Mouse (Mus musculus) frontal cortex, adult (tissue): Measurements from ENCODE around the gene Adam8.

Experiments used
- ATAC-seq: cut with Nextera tagmentation; 2 replicates; pipeline ENCODE4 v1.9.2; 2017; ENCODE audit warnings: mild to moderate bottlenecking, moderate library complexity, mixed read lengths; ENCODE audit not compliant: low TSS enrichment

Gene Adam8

DNA sequence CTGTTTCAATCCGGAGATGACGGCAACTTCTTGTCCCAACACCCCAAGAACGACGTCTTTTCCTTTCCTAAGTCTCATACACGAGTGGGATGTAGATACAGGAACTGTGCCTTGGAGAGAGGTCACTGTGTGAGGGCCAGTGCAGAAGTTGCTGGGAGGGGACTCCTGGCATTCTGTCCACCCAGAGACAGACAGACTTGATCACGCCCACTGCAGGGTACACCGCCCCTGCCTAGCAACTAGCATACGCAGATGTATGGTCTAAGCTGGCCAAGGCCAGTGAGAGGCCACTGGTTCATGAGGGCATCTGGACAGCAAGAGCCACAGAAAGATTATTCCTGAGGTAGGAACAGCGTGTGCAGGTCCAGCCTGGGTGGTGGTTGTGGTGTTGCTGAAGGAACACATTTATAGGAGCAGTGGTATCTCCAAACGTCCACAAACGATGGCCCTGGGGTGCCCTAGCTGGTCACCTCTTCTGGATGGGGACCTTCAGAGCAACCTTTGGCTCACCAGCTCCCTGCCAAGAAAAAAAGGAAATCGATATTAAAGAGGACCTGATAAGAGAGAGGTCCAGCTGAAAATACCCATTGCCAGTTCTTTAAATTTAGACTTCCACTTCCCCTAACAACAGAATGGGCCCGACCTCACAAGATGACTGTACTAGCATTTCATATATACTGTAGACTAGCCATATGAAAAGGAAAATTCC lies 13.2 kb downstream of the Adam8 start:
- peak; percentile 44 for ATAC-seq

DNA sequence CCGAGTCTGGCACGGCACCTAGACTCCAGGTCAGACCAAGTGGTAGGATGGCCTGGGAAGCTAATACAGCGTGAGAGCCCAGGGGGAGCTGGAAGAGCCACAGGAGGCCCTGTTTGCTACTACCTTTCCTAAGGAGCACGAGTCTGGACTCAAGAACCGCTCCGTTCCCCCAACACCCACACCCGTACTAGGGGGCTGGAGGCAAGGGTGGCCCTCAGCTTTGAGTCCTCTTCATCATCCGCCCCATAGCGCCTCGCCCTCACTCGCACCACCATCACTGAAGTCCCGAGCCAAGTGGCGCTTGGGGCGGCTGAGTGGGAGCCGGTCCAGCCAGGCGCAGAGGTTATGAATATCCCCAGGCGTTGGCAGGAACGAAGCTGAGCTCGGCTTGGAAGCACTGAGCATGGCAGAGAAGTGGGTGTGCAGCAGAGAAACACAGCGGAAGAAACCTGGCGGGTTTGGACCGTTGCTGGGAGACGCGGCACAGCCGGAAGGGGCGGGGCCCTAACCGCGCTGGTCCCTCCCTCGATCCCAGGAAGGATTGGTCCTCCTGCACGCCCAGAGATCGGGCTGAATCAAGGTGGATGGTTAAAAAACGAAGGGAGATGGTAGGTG lies 14.0 kb downstream of the Adam8 start, which contains the start of gene 6430531B16Rik:
6430531B16Rik (minus strand) TSS at position 478 of the 615 bp plus-strand sequence.
- peak; percentile 98 for ATAC-seq

DNA sequence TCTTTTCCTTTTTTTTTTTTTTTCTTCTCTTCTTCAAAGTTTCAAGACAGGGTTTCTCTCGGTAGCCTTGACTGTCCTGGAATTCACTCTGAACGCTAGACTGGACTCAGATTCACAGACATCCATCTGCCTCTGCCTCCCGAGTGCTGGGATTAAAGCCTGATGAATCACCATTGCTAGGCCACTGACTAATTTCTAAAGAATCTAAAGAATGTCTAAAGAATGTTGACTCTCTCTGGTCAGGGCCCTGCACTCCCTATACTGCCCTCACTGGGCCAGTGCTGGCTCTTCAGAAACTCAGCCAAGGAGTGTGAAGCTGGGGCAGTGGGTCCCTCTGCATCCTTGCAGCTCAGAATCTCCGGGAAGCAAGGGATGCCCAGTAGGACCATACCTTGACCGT lies 16.9 kb downstream of the Adam8 start:
- no peak for ATAC-seq

DNA sequence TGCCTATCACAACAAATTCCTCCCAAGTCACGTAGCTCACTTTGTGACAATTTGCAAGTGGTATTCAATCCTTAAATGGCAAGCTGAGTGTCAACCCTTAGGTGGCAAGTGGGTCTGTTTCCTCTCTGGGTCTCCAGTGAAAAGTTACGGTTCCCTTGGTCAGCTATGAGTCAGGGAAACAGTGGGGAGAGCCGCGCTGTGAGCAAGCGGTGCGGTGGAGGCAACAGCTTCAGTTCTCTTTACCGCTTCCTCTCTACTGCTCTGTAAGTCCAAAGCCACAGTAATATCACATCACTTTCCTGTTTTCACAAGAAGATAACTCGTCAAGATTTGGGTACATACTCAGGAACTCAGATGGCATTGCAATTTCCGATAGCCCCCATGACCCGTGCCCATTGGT lies 18.1 kb downstream of the Adam8 start:
- ATAC-seq = no peak

DNA sequence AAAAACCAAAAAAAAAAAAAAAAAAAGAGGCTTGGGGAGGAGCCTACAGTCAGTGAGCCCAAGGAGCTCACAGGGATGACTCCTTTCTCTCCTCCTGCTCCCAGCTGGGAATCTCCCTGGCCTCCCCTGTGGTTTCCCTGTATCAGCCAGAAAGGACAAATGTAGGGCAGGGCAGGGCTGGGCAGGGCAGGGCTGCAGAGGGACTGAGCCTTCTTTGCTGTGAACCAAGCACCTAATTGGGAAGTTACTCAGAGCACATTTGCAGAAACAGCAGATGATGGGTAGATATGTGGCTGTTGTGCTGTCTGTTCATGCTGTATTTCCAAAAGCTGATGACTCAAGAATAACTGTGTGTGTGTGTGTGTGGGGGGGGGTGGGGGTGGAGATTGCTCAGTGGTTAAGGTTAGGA lies 19.4 kb downstream of the Adam8 start:
- ATAC-seq = no peak

- peak; percentile 39; the same call in 1 of the 2 replicates for ATAC-seq
These were observed 20.9 kb downstream of the Adam8 start for GRCm38 (mm10) chr7:139971436-139971835.

- ATAC-seq = no peak
These were observed 21.4 kb downstream of the Adam8 start for GRCm38 (mm10) chr7:139970979-139971378.

DNA sequence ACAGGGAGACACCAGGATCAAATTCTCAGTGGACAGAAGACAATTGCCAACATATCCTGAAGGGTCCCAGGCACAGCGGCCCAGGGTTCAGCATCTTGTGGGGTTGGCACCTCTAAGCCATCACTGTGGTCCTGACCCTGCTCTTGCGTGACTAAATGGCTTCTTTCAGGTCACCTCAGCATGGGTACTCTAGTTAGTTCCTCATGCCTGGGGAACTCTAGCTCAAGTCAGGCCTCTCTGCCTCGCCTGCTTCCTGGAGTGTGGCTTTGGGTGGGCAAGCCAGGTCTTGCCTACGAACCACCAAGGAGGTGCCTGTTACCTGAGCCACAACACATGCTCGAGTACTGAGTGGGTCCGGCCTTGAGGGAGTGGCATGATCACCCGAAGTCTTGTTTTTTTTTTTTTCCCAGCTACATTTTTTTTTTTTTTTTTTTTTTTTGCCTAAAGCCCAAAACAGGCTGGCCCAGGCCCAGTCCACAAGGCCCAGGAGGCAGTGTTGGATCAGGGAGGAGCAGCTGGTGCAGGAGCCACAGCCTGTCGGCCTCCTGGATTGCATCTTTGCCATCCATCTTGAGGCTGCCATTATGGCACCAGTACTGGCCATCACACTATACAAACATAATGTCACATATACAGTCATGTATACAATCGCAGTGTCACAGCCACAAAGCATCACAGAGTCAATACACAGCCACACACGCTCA lies 22.0 kb downstream of the Adam8 start:
- ATAC-seq = no peak

DNA sequence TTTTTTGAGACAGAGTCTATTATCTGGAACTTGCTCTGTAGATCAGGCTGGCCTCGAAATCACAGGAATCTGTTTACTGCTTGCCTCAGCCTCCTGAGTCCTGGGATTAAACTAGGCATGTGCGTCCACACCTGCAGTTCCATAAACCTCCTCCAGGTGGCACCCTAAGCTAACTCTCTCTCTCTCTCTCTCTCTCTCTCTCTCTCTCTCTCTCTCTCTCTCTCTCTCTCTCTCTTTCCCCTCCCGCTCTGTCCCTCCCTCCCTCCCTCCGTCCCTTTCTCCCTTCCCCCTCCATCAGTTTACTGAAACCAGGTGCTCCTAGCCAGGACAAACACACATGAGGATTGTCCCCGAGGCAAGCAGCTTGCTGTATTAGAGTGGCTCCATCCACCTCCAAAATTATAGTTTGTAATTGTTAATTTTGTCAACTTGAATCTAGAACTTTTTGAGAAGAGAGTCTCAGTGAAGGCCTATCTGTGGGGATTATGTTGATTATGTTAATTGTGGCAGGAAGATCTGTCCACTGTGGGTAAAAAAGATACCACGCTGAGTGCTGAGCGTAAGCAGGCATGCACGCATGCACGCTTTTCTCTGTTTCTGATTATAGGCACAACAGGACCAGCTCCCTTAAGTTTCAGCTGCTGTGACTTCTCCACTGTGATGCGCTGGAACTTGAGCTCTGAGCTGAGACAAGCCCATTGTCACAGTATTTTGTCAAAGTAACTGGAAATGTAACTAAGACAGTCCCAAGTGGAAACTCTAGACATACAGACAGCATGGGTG lies 22.8 kb downstream of the Adam8 start:
- peak; percentile 56; the same call in 1 of the 2 replicates for ATAC-seq

- no peak for ATAC-seq
These were observed 23.9 kb downstream of the Adam8 start for GRCm38 (mm10) chr7:139968428-139968827.

DNA sequence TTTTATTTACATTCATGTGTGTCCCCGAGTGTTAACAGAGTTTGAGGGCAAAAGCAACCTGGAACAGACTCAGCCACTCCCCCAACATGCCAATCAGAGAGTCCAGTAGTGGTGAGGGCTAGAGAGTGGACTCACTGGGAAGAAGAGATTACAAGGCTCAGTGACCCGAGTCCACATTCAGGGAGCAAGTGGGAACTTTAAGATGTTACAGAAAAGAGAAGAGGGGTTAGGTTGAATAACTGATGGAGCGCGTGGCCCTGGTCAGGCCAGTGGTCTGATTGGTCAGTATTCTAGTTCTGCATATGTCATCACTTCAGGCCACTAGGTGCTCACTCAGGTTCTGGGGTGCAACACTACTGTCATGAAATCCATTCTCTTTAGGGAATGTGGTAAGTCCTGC lies 25.2 kb downstream of the Adam8 start:
- ATAC-seq = no peak

DNA sequence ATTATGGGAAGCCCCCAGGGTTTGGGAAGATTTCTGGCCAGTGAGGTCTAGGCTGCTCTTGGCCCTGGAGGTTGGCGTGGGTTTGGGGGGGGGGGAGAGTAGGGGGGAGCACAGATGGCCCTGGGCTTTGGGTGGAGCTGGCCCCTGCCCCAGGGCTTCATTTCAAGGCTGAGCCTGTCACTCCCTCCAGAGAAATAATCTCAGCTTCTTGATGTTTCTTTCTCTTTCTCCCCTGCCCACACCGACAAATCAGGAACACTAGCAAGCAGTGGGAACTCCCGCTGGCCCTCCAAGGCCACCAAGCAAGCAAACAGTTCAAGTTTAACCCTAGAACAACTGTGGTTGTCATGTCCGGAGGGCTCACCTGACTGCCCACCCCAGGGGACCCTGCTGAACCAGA lies 28.5 kb downstream of the Adam8 start:
- no peak for ATAC-seq

DNA sequence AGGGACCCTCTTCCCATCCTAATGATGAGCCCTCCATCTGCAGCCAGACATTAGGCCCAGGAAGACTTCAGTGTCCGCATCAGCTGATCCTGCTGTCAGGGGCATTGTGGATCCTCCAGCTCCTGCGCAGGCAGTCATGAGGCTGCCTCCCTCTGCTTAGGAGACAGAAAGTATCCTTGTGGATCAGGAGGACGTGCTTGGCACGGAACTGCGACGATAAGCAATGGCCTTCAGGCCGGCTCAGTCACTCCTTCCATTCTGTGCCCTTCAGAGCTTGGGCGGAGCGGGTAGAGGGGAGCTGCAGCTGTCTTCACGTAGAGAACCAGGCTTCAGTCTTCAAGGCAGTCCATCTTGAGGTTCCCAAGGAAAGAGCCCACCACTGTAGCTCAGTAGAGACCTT lies 31.2 kb downstream of the Adam8 start:
- ATAC-seq = no peak

DNA sequence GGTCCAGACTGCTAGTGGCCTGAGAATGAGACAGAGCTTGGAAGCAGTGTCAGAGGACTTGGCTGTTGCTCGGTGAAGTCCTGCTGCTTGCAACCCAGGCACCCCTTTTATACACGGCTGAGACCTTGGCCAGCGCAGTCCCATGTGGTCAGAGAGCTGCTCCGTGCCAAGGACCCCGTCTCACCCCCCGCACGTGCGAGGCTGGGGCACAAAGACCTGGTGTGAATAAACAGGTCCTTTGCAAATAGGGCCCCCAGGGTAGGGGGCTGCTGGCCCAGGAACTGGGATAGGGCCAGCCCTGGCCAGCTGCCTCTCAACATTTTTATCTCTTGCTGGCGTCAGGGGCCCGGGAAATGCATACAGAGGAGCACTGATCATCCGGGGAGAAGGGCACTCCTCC lies 34.4 kb downstream of the Adam8 start:
- ATAC-seq = no peak

DNA sequence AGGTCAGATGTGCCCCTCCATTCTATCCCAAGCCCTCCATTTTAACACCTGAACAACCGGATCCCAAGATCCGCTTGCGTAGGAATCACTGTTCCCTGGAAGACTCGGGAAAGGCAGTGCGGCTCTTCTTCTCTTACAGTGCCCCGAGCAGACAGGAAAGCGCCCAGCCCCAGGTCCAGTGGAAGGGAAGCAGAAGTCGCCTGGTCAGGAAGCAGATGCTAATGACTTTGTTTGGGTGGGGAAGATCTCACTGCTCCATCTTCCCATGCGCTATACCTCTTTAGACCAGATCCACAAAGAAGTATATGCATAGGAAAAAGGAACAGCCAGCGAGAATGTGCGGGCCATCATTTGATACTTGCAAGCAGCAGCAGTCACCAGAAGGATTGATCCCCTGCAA lies 34.9 kb downstream of the Adam8 start:
- no peak for ATAC-seq

- ATAC-seq = no peak
These were observed 35.7 kb downstream of the Adam8 start for GRCm38 (mm10) chr7:139956658-139957057.

DNA sequence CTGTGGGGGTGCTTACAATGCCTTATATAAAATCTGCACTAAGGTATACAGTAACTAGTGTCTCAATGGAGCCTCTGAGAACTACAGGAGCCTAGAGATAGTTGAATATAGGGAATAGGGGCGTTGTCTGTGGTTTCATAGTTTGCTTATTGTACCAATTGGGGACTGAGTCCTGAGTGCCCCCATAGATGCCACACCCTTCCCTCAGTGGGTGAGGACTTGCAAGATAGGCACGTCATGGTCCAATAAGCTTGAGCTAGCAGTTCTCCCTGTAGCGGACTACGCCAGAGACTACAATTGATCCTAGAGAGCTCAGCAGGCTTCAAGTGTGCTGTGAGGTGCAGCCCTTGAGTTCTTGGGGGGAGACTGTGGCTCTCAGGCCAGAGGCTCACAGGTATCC lies 36.9 kb downstream of the Adam8 start:
- ATAC-seq = no peak

GRCm38 (mm10) chr7:139951991-139952633 lies 40.2 kb downstream of the Adam8 start:
- ATAC-seq = no peak

- no peak for ATAC-seq
These were observed 41.3 kb downstream of the Adam8 start for GRCm38 (mm10) chr7:139951079-139951478.

GRCm38 (mm10) chr7:139950283-139950971 lies 41.9 kb downstream of the Adam8 start:
- ATAC-seq = no peak

- no peak for ATAC-seq
These were observed 42.5 kb downstream of the Adam8 start for GRCm38 (mm10) chr7:139949893-139950282.
